Mouse (Mus musculus) lung, postnatal 14 days (tissue): ENCODE measurements around the gene Slc9a2.

Source experiments
- DNase-seq: peaks from one replicate; pipeline ENCODE4 v3.0.0; 2021

Gene Slc9a2

GRCm38 (mm10) chr1:40789666-40790233 is 109.4 kb downstream of the Slc9a2 start:
- DNase-seq = no peak

GRCm38 (mm10) chr1:40790324-40791141 is 110.2 kb downstream of the Slc9a2 start, which contains the start of gene Mfsd9:
Gene Mfsd9 (minus strand): TSS chr1:40790687.
- DNase-seq = peak; percentile 91

- DNase-seq = no peak
These were observed 115.1 kb downstream of the Slc9a2 start for GRCm38 (mm10) chr1:40795508-40795907.

- DNase-seq = peak; percentile 71
These were observed 117.0 kb downstream of the Slc9a2 start for GRCm38 (mm10) chr1:40797348-40797747.

GRCm38 (mm10) chr1:40799121-40799520 is 118.7 kb downstream of the Slc9a2 start:
- DNase-seq = no peak

GRCm38 (mm10) chr1:40800908-40801307 is 120.5 kb downstream of the Slc9a2 start:
- DNase-seq = no peak

- DNase-seq = peak; percentile 57
These were observed 122.4 kb downstream of the Slc9a2 start for GRCm38 (mm10) chr1:40802759-40803158.

- DNase-seq = no peak
These were observed 123.7 kb downstream of the Slc9a2 start for GRCm38 (mm10) chr1:40804118-40804517.

- DNase-seq = peak; percentile 14
These were observed 125.0 kb downstream of the Slc9a2 start, which contains the start of gene Tmem182 for GRCm38 (mm10) chr1:40805351-40805750. Gene Tmem182 (plus strand): TSS chr1:40805601.

- DNase-seq = no peak
These were observed 125.5 kb downstream of the Slc9a2 start for GRCm38 (mm10) chr1:40805891-40806290.

GRCm38 (mm10) chr1:40808643-40809042 is 128.3 kb downstream of the Slc9a2 start:
- no peak for DNase-seq

GRCm38 (mm10) chr1:40815071-40815845 is 134.9 kb downstream of the Slc9a2 start:
- no peak for DNase-seq
